Mouse (Mus musculus): ENCODE data around the gene Cadm3.

DNA sequence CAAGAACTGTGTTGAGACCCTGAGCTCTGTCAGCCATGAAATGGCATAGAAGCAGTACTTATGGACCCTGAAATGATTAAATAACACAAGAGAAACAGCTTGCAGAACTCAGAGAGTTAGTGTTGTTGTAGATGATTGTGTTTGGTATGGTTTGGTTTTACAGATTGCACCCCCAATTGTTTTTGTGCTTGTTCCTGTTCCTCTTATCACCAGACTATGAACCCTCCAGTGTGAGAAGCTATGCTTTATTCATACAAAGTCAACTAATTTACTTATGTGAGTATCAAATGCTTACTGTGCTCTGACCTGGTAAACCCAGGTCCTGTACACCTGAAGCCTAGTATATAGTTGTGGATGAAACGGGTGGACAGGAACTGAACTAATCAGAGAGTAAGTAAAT is 40.9 kb downstream of the Cadm3 start:
- TF ChIP-seq EP300 (optimal IDR thresholded peaks at IDR 0.05) (no peak), CTCF (IDR thresholded peaks at IDR 0.05; ENCODE audit: low read depth) (no peak)

Data from stomach, postnatal 0 days (tissue).